Mouse (Mus musculus): Measurements from ENCODE around the gene Vmn1r93. TPM values are rescaled to one million over a fixed set of nuclear protein-coding genes. Genes with fewer than 3 reads are reported as not detected.
"Not testable (repeated sequence)": the region's sequence is repeated elsewhere in the genome, so short reads cannot be mapped to it uniquely, and the experiment has no call there.

Vmn1r93 gene
- not detected in 2 replicates for polyA plus RNA-seq (2014; fragmentation: Nextera tagmentation; extraction: Ambion mirVana)

GRCm38 (mm10) chr7:20138988-20139387 is at the start of gene Vmn1r93:
TSS of gene Vmn1r93 (minus strand) at chr7:20139088.
- not testable (repeated sequence) for H3K9ac ChIP-seq (ENCODE audit: low read length); H3K36me3 ChIP-seq (ENCODE audit: control insufficient read depth, insufficient read depth, low read length); ATAC-seq (ENCODE audit: insufficient number of reproducible peaks, insufficient read depth, low FRiP score, low read depth); H3K4me2 ChIP-seq (ENCODE audit: low read length); H3K4me3 ChIP-seq (ENCODE audit: control insufficient read depth in 1 of 2, insufficient read depth in 1 of 2, low read depth in 1 of 2, low read length in 2 of 2); H3K4me1 ChIP-seq (ENCODE audit: control insufficient read depth in 2 of 2, insufficient read depth in 2 of 2, low read length in 2 of 2); H3K9me3 ChIP-seq (ENCODE audit: control insufficient read depth, low read length); H3K27me3 ChIP-seq (ENCODE audit: control insufficient read depth, insufficient read depth, low read length); H3K27ac ChIP-seq (replicated peaks in 1 of 2; ENCODE audit: control insufficient read depth in 1 of 2, insufficient read depth in 1 of 2, low read depth in 2 of 2, low read length in 2 of 2)
- no CpG with 5 or more reads among the region's 5 CpGs for WGBS

- H3K36me3 ChIP-seq (ENCODE audit: control insufficient read depth, insufficient read depth, low read length); H3K4me3 ChIP-seq (ENCODE audit: control insufficient read depth in 1 of 2, insufficient read depth in 1 of 2, low read depth in 1 of 2, low read length in 2 of 2); H3K4me2 ChIP-seq (ENCODE audit: low read length); ATAC-seq (ENCODE audit: insufficient number of reproducible peaks, insufficient read depth, low FRiP score, low read depth); H3K4me1 ChIP-seq (ENCODE audit: control insufficient read depth in 2 of 2, insufficient read depth in 2 of 2, low read length in 2 of 2); H3K27me3 ChIP-seq (ENCODE audit: control insufficient read depth, insufficient read depth, low read length); H3K27ac ChIP-seq (replicated peaks in 1 of 2; ENCODE audit: control insufficient read depth in 1 of 2, insufficient read depth in 1 of 2, low read depth in 2 of 2, low read length in 2 of 2); H3K9me3 ChIP-seq (ENCODE audit: control insufficient read depth, low read length); H3K9ac ChIP-seq (ENCODE audit: low read length): not testable (repeated sequence)
- no CpG with 5 or more reads among the region's 3 CpGs for WGBS
Observed at GRCm38 (mm10) chr7:20168277-20168676, 29.4 kb upstream of the Vmn1r93 start, which contains the start of gene Vmn1r94. TSS of gene Vmn1r94 (minus strand) at chr7:20168377.

GRCm38 (mm10) chr7:20122479-20122878 is 16.4 kb downstream of the Vmn1r93 start, which contains the start of gene Gm16442:
TSS of gene Gm16442 (minus strand) at chr7:20122579.
- H3K27me3 ChIP-seq (ENCODE audit: control insufficient read depth, insufficient read depth, low read length); H3K4me2 ChIP-seq (ENCODE audit: low read length); H3K9ac ChIP-seq (ENCODE audit: low read length); H3K4me3 ChIP-seq (ENCODE audit: control insufficient read depth in 1 of 2, insufficient read depth in 1 of 2, low read depth in 1 of 2, low read length in 2 of 2); H3K36me3 ChIP-seq (ENCODE audit: control insufficient read depth, insufficient read depth, low read length); H3K4me1 ChIP-seq (ENCODE audit: control insufficient read depth in 2 of 2, insufficient read depth in 2 of 2, low read length in 2 of 2); ATAC-seq (ENCODE audit: insufficient number of reproducible peaks, insufficient read depth, low FRiP score, low read depth); H3K27ac ChIP-seq (replicated peaks in 1 of 2; ENCODE audit: control insufficient read depth in 1 of 2, insufficient read depth in 1 of 2, low read depth in 2 of 2, low read length in 2 of 2); H3K9me3 ChIP-seq (ENCODE audit: control insufficient read depth, low read length): not testable (repeated sequence)
- WGBS = no CpG with 5 or more reads among the region's 2 CpGs

- WGBS = 66% methylated on average over 5 of the region's 5 CpGs
- H3K27ac ChIP-seq (replicated peaks in 1 of 2; ENCODE audit: control insufficient read depth in 1 of 2, insufficient read depth in 1 of 2, low read depth in 2 of 2, low read length in 2 of 2); H3K4me1 ChIP-seq (ENCODE audit: control insufficient read depth in 2 of 2, insufficient read depth in 2 of 2, low read length in 2 of 2); H3K9ac ChIP-seq (ENCODE audit: low read length); H3K27me3 ChIP-seq (ENCODE audit: control insufficient read depth, insufficient read depth, low read length); H3K4me3 ChIP-seq (ENCODE audit: control insufficient read depth in 1 of 2, insufficient read depth in 1 of 2, low read depth in 1 of 2, low read length in 2 of 2); H3K9me3 ChIP-seq (ENCODE audit: control insufficient read depth, low read length); H3K36me3 ChIP-seq (ENCODE audit: control insufficient read depth, insufficient read depth, low read length); ATAC-seq (ENCODE audit: insufficient number of reproducible peaks, insufficient read depth, low FRiP score, low read depth); H3K4me2 ChIP-seq (ENCODE audit: low read length): not testable (repeated sequence)
Observed at GRCm38 (mm10) chr7:20099380-20099779, 39.5 kb downstream of the Vmn1r93 start, which contains the start of gene Vmn1r91. TSS of gene Vmn1r91 (plus strand) at chr7:20099680.

Other genes with a start within 250 kb of the Vmn1r93 start
- 12.7 and 12.9 TPM in 2 replicates for gene Pvr, start 217.9 kb downstream of the Vmn1r93 start, polyA plus RNA-seq (2014; fragmentation: Nextera tagmentation; extraction: Ambion mirVana)
- 1.3 and 1.8 TPM in 2 replicates for gene Igsf23, start 188.3 kb downstream of the Vmn1r93 start, polyA plus RNA-seq (2014; fragmentation: Nextera tagmentation; extraction: Ambion mirVana)
- not detected in 2 replicates for gene Ceacam20, start 173.7 kb downstream of the Vmn1r93 start, polyA plus RNA-seq (2014; fragmentation: Nextera tagmentation; extraction: Ambion mirVana)
- not detected in 2 replicates for gene Nlrp9b, start 147.6 kb downstream of the Vmn1r93 start, polyA plus RNA-seq (2014; fragmentation: Nextera tagmentation; extraction: Ambion mirVana)
- not detected in 2 replicates for gene Vmn1r91, start 39.4 kb downstream of the Vmn1r93 start, polyA plus RNA-seq (2014; fragmentation: Nextera tagmentation; extraction: Ambion mirVana)
- gene Gm16442, start 16.5 kb downstream of the Vmn1r93 start, polyA plus RNA-seq (2014; fragmentation: Nextera tagmentation; extraction: Ambion mirVana) = not detected in 2 replicates
- not detected in 2 replicates for gene Vmn1r94, start 29.3 kb upstream of the Vmn1r93 start, polyA plus RNA-seq (2014; fragmentation: Nextera tagmentation; extraction: Ambion mirVana)
- not detected in 2 replicates for gene Vmn1r95, start 54.6 kb upstream of the Vmn1r93 start, polyA plus RNA-seq (2014; fragmentation: Nextera tagmentation; extraction: Ambion mirVana)
- gene Gm6164, start 66.5 kb upstream of the Vmn1r93 start, polyA plus RNA-seq (2014; fragmentation: Nextera tagmentation; extraction: Ambion mirVana) = not detected in 2 replicates
- gene Gm4498, start 94.7 kb upstream of the Vmn1r93 start, polyA plus RNA-seq (2014; fragmentation: Nextera tagmentation; extraction: Ambion mirVana) = not detected in 2 replicates
- gene Gm5890, start 123.7 kb upstream of the Vmn1r93 start, polyA plus RNA-seq (2014; fragmentation: Nextera tagmentation; extraction: Ambion mirVana) = not detected in 2 replicates
- not detected in 2 replicates for gene Gm4133, start 195.0 kb upstream of the Vmn1r93 start, polyA plus RNA-seq (2014; fragmentation: Nextera tagmentation; extraction: Ambion mirVana)
- not detected in 2 replicates for gene Gm5728, start 236.3 kb upstream of the Vmn1r93 start, polyA plus RNA-seq (2014; fragmentation: Nextera tagmentation; extraction: Ambion mirVana)